Mouse (Mus musculus) adrenal gland (tissue): ENCODE data around the gene Rnf215.

Experiments
- intact Hi-C: fragments of 180-260 bp; cut with DNase I; formaldehyde crosslinking; loops from one replicate; pipeline ENCODE4 v1.15.1; 2025
- microRNA-seq, 2 experiments: library from miRNA; unstranded; fragments of <30 nt; microRNA quantifications; one replicate each; pipeline ENCODE4; 2019

Rnf215 gene

DNA sequence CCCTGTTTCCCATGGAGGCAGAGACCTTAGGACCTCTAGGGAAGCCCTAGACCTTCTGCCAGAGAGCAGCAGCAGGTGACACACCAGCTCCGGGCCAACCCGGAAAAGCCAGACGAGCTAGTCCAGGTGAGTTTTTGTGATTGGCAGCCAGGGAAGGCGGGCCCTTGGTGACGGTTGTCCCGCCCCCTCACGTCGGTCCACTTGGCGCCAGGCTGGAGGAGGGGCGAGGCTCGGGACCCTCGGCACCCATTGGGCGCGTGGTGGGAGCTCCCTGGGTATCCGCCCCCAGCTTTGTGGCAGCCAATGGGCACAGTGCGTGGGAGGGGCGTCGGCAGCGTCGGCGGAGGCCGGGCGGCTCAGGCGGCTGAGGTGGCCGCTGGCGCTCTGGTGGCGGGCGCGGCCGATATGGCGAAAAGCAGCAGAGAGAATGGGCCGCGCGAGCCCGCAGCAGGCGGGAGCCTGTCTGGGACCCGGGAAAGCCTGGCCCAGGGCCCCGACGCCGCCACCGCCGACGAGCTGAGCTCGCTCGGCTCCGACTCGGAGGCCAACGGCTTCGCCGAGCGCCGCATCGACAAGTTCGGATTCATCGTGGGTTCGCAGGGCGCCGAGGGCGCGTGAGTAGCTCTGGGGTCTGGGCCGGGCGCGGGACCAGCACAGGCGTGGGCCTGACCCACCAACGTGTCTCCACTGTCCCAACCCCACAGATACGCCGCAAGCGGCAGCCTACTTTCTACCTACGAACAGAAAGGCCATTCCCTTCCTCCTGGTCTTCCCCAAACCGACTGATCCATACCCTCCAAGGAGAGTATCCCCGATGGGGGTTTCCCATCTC lies 51.7 kb downstream of the Rnf215 start, which contains the start of gene Tbc1d10a:
Tbc1d10a (plus strand) TSS at position 304 of the 832 bp plus-strand sequence.
- intact Hi-C loops: loop anchor here (1.0 kb wide), 1 partner anchor 30 kb away; no protein-coding TSS in a partner anchor

DNA sequence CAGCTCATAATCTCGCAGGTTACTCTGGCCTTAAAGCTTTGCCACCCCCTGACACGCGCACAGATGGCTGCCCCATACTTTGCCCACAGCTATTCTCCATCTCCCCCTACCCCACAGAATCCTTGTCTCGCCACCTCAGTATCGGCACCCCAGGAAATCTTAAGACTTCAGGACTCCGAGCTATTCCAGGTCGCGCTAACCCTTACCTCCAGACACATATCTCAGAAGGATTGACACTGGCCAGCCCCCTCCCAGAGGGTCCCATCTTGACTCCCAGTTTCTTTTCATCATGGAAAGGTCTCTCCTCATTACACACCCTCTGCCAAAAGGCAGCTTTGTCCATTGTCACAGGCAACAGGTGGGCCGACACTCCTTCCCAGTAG lies 52.3 kb downstream of the Rnf215 start:
- intact Hi-C loops: loop anchor here (1.0 kb wide), 1 partner anchor 29 kb away; no protein-coding TSS in a partner anchor

DNA sequence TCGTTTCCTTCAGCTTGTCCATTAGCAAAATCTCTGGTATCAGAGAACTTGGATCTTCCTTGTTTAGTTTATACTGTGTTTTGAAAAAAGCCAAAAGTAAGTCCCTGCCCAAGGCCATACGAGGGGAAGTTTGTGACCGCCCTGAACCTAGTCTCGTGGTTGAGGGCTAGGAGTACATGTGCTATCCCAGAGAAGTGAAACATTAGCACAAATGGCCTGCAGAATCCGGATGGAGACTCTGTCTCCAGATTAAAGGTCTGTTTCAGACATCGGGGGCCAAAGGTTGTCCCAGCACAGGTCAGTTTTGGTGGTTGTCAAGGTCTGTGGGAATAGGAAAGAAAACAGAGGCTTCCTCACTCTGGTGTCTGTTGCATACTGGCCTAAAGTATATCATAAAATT lies 54.2 kb downstream of the Rnf215 start:
- intact Hi-C loops: no loop called here

DNA sequence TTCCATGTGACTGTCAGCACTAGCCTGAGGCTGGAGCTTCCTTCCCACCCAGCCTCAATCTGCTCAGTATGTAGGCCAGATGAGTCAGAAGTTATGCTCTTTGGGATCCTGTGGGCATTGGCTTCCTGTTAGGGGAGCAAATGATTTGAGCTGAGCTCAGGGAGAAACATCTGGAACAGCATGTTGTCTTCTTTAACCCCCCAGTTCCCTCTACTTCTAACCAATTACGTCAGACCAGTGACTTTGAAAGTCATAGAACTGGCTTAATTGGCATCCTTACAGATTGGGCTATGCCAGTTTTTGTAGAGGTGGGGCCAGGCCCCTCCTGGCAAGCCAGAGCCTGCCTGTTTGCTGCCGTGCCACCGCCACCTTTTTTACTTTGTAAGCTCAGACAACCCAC lies 55.7 kb downstream of the Rnf215 start:
- intact Hi-C loops: no loop called here

Small RNA genes lying within 50 kb of the gene (microRNA-seq; reads per million reads assigned to microRNA genes)
- 2.2 to 4.3 reads per million in 2 experiments for gene Mir3060
